Mouse (Mus musculus) layer of hippocampus, postnatal 25 days (tissue): Measurements from ENCODE around the gene Smtn. TPM values are rescaled to one million over a fixed set of nuclear protein-coding genes. Genes with fewer than 3 reads are reported as not detected.

Source experiments
- DNase-seq, 2 experiments: peaks; one replicate each; pipeline ENCODE4 v3.0.0; 2022; ENCODE audit warnings: mixed read lengths in 2 of 2, low spot score in 1 of 2; ENCODE audit errors: extremely low spot score in 1 of 2
- total RNA-seq, 2 experiments: library from RNA; stranded (reverse); gene quantifications; 2 replicates each; pipeline ENCODE4 v1.2.3; 2021

The Smtn gene
- total RNA-seq, 2 experiments from 2014 or later, result 8.8 to 8.9 TPM

DNA sequence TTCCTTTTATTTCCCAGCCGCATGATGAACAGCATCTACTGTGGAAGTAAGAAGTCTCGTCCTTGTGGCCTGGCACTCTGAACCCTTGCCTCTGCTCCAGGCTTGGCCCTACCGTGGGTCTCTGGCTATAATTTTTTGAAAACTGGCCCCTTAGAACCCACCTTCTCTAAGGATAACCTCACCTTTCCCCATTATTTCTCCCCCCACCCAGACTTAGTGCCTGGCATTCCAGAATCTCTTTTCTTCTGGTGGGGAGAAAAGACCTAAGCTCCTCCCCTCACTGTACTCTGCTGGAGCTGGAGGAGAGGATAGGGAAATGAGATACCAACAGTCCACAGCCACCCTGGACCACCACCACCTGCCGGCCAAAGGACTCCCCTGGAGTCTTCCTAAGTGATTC, 25.2 kb downstream of the Smtn start:
- DNase-seq, result no peak

DNA sequence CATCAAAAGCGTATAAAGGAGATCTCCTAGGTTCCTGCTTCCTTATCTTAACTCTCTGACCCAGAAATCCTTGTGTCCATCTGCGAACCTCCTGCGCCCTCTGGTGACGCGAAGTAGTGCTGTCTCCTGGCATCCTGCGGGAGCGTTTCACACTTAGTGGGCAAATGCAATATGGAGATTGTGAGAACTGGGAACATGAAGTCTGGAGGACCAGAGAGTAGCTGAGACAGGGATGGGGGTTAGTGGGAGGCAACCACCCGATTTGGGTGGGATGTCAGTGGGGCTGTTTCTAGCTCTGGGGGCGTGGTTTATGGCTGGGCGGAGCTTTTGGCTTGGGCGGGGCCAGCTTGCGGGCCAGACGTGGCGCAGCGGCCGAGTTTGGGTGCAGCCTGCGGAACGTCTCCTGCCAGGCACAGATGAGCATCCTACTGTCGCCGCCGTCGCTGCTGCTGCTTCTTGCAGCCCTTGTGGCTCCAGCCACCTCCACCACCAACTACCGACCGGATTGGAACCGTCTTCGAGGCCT, 25.8 kb downstream of the Smtn start, which contains the start of gene Selenom:
TSS of gene Selenom (plus strand) at position 156 of the 526 bp plus-strand sequence.
- peak; percentile 83 to 90 for DNase-seq

DNA sequence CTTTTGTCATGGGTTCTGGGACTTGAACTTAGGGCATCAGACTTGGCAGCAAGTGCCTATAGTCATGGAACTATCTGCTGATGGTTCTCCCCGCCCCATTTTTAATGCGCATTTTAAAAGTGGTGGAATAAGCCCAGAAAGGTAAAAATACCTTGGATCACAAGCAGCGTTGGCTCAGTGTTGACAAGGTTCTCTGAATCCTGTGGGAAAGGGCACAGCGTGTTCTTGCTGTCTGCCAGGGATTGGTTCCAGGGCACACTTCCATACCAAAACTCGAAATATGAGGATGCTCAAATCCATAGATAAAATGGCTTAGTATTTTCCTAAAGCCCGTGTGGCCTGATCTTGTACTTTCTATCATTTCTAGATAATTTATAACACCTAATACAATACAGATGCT, 27.1 kb downstream of the Smtn start:
- DNase-seq, result no peak

DNA sequence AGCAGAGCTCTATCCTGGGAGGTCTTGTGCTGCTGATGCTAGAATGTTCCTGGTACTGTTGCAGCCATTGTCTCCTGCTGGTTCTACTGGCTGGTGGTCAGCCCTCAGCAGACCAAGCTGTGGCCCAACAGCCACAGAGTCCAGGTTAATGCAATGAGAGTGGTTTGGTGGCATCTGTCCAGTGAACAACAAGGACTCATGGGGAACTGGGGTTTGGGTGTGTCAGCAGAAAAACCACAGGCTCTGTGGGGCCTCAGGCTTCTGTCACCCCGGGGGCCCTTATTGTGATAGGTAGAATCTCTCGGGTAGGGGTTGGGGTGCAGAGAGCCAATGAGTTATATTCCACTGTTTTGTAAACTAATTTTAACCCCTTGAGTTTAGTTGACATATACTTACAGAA, 30.1 kb downstream of the Smtn start:
- DNase-seq, result no peak

DNA sequence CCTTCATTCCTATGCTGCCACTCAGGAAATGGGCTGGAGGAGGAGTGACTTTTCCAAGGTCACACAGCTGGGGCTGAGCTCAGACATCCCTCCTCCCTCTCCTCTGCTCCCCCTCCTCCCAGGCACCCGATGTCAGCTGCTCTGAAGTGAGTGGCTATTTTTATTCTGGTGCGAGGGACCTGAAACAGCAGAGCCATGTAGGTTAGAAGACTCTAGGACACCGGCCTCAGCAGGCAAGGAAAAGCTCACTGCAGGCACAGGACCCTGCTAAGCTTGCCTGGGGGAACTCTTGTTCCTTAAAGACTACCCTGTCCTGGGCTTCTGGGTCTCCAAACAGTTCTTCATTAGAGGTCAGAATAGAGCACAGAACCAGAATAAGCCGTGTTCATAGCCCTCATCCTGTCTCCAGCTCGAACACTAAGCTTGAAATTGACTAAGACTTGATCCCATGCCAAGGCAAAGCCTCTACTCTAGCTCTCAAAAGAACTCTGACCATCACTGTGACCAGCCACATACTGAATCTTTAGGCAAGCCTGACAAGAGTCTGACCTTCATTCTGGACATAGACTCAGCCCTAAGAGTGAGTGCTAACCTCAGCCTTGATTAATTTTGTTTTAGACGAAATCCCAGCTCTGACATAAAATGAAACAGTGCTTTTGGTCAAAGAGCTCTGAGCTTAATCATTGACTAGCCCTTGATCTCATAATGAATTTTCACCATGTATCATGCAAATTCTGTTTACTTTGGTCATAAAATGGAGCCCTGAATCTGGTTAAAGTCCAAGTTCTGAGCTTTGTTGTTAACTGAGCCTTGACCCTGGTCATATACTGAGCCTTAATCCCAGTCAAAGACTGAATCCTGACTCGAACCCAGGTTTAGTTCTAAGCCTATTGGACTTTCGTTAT, 31.0 kb downstream of the Smtn start:
- no peak for DNase-seq

DNA sequence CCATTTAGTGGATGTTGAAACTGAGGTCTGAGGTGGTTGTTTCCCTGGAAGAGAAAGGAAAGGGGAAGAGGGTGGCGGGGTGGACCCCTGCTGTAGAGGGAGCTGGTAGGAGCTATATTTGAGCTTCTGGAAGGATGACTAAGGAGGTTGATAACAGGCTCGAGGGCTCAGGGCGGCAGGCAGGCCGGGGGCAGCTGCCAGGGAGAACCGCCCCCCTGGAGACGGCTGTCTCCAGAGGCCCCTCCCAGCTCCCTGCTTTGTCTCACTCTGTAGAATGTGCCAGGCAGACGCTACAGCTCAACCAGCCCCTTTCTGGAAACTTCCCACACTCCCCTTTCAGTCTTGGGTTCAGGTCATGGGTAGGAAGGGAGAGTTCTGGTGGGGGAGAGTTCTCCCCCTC, 32.2 kb downstream of the Smtn start:
- no peak for DNase-seq

DNA sequence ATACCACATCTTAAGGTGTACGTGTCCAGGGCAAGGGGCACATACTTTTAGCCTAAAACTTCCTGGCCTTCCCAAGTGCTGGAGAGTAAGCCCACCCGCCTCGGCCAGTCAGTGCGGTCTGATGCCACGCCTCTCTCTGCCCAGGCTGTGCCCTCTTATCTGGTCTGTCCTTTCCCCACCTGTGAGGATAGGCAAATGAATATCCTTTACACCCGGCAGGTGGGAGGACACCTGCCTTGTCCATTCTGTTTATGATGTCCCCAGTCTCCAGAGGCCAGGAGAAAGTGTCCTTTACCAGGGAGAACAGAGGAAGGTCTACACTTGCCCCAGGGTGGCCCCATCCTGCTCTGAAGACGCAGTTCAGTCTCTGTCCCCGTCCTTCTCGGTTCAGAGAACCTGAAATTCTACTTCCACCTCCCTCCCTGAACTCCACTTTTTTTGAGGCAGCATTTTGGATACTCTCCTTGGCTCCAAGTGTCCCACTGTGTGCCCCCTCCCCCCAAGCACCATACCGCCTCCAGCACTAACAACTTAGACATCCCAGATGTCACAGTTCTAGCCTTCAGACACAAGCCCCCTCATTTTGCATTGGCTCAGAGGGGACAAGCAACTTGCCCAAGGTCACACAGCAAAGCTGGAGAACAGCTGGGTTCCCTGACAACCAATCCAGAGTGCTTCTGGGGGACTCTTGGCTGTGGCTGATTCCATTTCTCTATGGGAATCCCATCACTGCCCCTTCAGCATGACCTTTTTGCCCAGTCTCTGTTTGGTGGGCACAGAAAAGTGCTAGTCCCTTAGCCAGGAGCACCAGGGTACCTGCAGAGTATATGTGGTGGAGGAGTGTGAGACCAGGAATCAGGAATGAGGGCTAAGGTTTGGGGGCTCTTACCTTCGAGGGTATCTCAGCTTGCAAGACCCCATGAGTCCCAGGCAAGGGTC, 36.4 kb downstream of the Smtn start:
- DNase-seq, result peak in 1 of 2 experiments; percentile 7

DNA sequence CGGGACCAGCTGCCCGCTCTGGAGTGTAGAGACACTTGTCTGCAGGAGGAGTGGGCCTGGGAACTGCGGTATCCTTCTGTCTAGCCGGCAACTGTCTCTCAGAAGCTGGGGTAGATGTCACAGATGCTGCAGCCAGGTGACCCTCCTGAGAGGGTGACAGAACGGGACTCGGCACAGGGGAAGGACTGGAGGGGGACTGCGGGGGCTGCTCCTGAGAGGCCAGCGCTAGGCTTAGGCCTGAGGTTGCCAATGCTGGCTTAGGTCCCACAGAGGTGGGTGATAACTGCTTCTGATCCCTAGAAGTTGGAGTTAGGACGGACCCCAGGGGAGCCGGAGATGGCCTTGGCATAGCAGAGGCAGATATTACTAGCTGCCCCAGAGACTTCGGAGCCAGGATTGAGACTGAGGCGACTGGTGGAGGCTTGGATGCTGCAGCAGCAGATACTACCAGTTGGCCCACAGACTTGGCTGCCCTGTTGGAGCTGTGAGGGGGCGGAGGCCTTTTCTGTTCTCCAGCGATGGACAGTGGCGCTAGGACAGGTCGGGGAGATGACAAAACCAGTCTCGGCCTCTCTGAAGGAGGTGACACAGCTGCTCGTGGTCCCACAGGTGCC, 37.8 kb downstream of the Smtn start:
- DNase-seq, result no peak

DNA sequence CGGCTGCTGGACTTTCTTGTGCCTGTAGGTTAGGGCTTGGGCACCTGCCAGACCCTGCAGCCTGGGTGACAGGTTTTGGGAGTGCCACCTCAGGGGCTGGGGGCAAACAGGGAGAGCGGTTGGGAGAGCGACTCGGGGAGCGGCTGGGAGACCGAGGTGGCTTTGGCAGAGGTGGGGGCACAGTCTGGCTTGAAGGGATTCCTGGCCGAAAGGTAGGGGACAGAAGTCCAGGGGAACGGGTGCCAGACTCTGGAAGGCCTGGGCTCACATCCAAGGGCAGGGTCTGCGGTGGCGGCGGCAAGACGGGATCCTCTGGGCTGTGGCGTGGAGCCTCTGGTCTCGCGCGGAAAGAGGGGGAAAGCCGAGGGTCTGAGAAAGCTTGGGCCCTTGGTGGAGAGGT, 38.4 kb downstream of the Smtn start:
- DNase-seq, result no peak

DNA sequence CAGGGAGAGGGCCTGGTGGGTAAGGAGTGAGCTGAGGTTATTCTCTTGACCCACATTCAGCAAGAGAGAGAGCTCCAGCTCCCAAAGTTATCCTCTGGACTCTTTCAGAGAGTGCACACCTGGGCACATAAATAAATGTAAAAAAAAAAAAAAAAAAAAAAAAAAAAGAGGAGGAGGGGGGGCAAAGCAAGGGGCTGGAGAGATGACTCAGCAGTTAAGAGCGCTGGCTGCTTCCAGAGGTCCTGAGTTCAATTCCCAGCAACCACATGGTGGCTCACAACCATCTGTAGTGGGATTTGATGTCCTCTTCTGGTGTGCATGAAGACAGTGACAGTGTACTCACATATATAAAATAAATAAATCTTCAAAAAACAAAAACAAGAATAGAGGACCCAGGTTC, 43.1 kb downstream of the Smtn start:
- DNase-seq, result no peak

DNA sequence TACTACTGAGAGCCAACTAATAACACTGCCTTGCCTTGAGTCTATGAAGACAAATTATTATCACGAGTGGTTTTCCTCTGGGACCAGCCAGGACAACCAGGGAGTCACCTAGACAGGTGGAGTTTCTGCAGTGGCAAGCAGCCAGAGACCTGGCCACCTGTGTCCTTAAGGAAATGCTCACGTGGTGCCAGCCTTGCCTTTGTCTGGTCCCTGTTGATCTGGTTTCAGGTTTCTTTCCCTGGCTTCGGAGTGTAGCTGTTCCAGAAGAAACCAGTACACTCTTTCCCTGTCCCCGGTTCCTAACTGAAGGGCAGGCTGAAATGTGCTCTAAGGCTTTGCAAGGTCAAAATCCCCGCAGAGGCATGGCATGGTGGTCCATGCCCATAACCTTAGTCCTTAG, 43.7 kb downstream of the Smtn start:
- DNase-seq, result no peak

DNA sequence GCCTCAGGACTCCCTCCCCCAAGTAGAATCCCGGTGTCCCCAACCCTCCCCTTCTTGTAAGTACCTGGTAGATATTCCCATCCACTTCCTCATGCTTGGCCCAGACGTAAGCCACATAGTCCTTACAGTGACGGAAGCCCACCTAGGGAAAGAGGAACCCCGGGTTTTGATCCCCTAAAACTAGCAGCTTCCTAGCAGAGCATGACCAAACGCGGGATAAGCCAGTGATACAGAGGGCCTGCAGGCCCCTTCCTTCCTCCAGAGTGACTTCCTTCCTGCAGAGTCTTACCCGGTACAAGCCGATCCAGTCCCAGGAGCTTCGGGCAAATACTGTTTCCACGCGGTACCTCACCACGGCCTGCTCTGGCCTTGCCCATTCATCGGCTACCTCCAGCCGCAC, 44.9 kb downstream of the Smtn start:
- DNase-seq, result no peak

DNA sequence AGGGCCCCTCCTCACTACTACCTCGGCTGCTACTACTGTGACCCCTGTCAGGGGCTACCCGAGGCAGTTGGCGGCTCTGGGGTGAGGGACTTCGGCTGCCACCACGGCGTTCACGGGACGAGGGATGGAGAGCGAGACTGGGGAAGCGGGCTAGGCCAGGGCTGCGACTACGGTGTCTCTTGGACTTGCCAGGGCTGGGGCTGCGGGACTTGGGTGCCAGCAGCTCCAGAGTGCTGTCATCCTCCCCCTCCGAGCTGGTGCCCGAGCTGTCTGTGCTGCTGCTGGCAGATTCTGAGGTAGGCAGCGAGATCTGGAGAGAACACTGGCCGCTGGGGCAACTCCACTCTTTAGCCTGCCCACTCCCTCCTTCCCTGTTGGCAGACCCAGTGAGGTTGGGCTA, 45.6 kb downstream of the Smtn start:
- no peak for DNase-seq

DNA sequence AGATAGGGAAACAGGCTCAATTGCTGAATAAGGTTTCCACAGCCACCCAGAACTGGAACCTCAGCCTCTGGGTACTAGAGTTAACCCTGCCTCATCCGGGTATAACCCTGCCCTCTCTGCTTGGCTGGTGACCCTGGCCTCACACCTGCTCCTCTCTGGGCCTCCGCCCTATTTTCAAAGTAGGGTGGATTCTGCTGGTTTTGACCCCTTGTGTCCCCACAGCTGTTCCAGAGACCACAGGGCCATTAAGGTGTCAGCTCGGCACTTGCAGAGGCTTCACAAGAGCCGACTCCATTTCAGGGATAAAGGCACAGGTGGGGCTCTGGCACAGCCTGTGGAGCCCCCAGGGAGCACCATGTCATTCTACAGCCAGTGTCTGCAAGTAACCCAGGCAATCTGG, 47.7 kb downstream of the Smtn start:
- DNase-seq, result no peak

DNA sequence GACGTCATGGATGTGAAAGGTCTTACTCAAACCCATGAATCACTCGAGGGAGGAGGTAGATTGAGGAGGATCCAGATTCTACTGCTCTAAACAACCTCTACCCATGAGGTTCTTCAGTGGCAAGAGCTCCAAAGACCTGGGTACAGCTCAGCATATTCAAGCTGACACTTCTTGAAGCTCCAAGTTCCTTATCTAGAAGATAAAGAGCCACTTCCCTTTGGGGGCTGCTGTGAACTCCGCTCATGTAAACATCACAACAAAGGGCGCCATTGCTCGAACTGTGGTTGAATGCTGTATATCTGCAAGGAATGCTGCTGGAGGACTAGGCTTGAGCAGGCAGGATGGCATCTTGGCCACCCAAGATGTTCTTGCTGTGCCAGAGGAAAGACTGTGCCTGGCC, 51.4 kb downstream of the Smtn start:
- no peak for DNase-seq

DNA sequence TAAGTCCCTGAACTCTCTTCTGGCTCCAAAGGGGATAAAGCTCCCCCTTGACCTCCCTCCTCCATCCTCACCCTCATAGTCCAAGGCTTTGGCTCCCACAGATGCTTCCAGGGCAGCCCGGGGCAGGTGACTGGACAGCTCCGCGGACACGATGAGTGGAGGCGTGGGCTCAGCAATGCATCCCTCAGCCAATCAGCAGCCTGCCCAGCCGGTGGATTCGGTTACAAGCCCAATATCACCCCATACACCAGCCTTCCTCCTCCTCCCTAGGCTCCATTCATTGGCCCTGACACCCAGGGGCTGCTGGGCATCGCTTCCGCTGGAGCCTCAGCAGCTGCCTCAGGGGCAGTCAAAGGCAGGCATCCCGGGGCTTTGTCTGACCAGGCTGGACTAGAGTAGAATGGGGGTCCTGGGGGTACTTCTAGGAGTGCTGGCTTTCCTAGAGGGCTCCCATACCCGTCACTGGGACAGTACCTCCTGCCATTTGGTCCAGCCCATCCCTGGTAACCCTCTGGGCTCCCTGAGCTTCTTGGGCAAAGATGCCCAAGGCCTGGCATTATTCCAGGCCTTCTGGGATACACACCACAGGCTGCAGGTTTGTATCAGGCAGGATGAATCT, 52.4 kb downstream of the Smtn start, which contains the start of gene Pla2g3:
TSS of gene Pla2g3 (plus strand) at position 333 of the 619 bp plus-strand sequence.
- no peak for DNase-seq

DNA sequence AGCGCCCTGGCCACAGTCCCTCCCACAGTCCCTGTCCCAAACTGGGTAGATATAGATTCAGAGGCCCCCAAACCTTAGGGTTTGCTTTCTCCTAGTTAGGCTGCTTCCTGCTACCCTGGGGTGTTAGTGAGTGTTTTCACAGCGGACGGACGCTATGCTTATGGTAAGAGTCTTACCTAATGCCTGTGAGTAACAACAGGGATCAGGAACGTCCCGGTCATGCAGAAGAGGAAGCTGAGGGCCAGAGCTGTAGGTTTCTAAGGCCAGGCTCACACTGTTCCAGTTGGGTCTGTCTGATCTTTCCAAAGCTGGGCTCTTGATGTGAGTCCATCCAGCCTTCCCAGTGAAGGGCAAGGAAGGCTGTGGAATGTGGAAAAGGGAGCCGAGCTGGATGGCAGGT, 54.1 kb downstream of the Smtn start:
- DNase-seq, result no peak

DNA sequence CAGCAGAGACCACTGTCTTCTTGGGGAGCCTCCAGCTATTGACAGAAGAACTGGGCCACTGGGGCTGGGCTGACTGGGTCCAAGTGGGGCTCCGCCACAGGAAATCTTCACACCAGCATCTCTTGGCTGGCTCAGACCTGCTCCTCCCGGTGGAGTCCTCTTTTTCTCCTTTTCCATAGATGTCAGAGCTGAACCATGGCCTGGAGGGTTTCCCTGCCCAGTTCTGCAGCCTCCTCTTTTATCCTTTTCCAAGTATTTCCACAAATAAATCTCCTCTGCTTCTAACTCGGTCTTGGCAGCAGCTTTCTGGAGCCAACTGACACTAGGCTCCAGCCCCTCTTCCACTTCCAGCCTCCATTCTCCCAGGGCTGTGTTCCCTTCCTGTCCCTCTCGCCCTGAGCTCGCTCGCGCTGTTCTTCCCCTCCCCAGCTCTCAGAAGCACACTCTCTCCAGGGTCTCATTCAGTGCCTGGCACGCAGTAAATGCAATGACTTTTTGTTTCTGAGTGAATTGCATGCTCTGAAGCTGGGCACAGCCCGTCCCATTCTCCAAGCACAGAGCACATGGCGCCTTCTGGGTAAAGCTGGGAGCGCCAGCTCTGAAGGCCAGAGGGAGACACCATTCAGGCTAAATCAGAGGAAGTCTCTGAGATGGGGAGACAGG, 56.3 kb downstream of the Smtn start:
- DNase-seq, result peak in 1 of 2 experiments; percentile 41

DNA sequence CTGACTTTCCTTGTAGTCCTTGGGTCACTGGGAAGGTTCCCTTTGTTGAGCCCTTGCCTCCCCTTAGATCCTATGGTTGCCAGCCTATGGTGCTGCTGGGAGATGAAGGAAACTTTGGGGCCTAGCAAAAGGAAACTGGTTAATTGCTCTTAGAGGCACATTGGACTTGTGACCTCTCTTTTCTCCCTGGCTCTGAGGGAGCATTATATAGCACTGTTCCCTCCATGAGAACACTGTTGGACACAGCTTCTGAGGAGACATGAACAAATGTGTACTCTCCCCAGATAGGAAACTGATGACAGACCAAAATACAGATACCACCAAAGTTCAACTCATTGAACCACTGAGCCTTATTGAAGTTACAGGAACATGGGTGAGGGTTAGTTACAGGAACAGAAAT, 64.9 kb downstream of the Smtn start:
- DNase-seq, result no peak
